Mouse (Mus musculus): ENCODE measurements around the gene Hddc3. TPM values are rescaled to one million over a fixed set of nuclear protein-coding genes. Genes with fewer than 3 reads are reported as not detected.
A peak's percentile ranks its signal among the peaks of the same experiment; 100 is the strongest.

Hddc3 gene
- polyA plus RNA-seq, 1 experiment from 2014 or later, result 20.7 TPM

GRCm38 (mm10) chr7:80341793-80342192 lies 1.1 kb upstream of the Hddc3 start:
- Histone ChIP-seq H3K9me3 (replicated peaks; ENCODE audit: control insufficient read depth, low read length) (no peaks in the 10 kb centered on the region), H3K4me3 (ENCODE audit: low read length) (no peak overlapping the region), H3K4me2 (ENCODE audit: low read depth, low read length) (no peak overlapping the region), H3K9ac (ENCODE audit: low read length) (no peak overlapping the region), H3K27ac (ENCODE audit: low read length) (no peak overlapping the region), H3K36me3 (ENCODE audit: control insufficient read depth, insufficient read depth) (peaks cover 1% of the 10 kb centered on the region), H3K4me1 (ENCODE audit: control insufficient read depth, insufficient read depth, low read length) (peaks cover 27% of the 10 kb centered on the region), H3K27me3 (ENCODE audit: control insufficient read depth, insufficient read depth, low read length) (peaks cover 2% of the 10 kb centered on the region; the same call in 1 of the 2 replicates)
- WGBS, result 58% methylated on average over 7 of the region's 7 CpGs
- ATAC-seq (replicated peaks; ENCODE audit: extremely low read depth, insufficient read depth, low FRiP score), result no peak

GRCm38 (mm10) chr7:80343270-80344018 lies 540 bp downstream of the Hddc3 start:
- Histone ChIP-seq H3K9me3 (replicated peaks; ENCODE audit: control insufficient read depth, low read length) (no peaks in the 10 kb centered on the region), H3K9ac (ENCODE audit: low read length) (peak overlapping the region; percentile 90), H3K4me1 (ENCODE audit: control insufficient read depth, insufficient read depth, low read length) (peaks cover 28% of the 10 kb centered on the region), H3K27me3 (ENCODE audit: control insufficient read depth, insufficient read depth, low read length) (peaks cover 2% of the 10 kb centered on the region; the same call in 1 of the 2 replicates), H3K27ac (ENCODE audit: low read length) (peak overlapping the region; percentile 74; the same call in 1 of the 2 replicates), H3K4me3 (ENCODE audit: low read length) (peak overlapping the region; percentile 67), H3K4me2 (ENCODE audit: low read depth, low read length) (peak overlapping the region; percentile 80), H3K36me3 (ENCODE audit: control insufficient read depth, insufficient read depth) (no peaks in the 10 kb centered on the region)
- no peak for ATAC-seq (replicated peaks; ENCODE audit: extremely low read depth, insufficient read depth, low FRiP score)
- WGBS, result 25% methylated on average over 19 of the region's 19 CpGs

GRCm38 (mm10) chr7:80346173-80346572 lies 3.3 kb downstream of the Hddc3 start:
- H3K4me2 ChIP-seq (ENCODE audit: low read depth, low read length), result no peak overlapping the region
- H3K36me3 ChIP-seq (ENCODE audit: control insufficient read depth, insufficient read depth), result peaks cover 12% of the 10 kb centered on the region; the same call in 1 of the 2 replicates
- WGBS, result 73% methylated on average over 9 of the region's 9 CpGs
- peaks cover 12% of the 10 kb centered on the region for H3K4me1 ChIP-seq (ENCODE audit: control insufficient read depth, insufficient read depth, low read length)
- no peak overlapping the region for H3K27ac ChIP-seq (ENCODE audit: low read length)
- no peak for ATAC-seq (replicated peaks; ENCODE audit: extremely low read depth, insufficient read depth, low FRiP score)
- peaks cover 2% of the 10 kb centered on the region; the same call in 1 of the 2 replicates for H3K27me3 ChIP-seq (ENCODE audit: control insufficient read depth, insufficient read depth, low read length)
- H3K4me3 ChIP-seq (ENCODE audit: low read length), result no peak overlapping the region
- no peak overlapping the region for H3K9ac ChIP-seq (ENCODE audit: low read length)
- no peaks in the 10 kb centered on the region for H3K9me3 ChIP-seq (replicated peaks; ENCODE audit: control insufficient read depth, low read length)

GRCm38 (mm10) chr7:80346830-80347229 lies 3.9 kb downstream of the Hddc3 start:
- H3K4me3 ChIP-seq (ENCODE audit: low read length), result no peak overlapping the region
- no peak overlapping the region for H3K9ac ChIP-seq (ENCODE audit: low read length)
- H3K36me3 ChIP-seq (ENCODE audit: control insufficient read depth, insufficient read depth), result peaks cover 17% of the 10 kb centered on the region; the same call in 1 of the 2 replicates
- no peaks in the 10 kb centered on the region for H3K9me3 ChIP-seq (replicated peaks; ENCODE audit: control insufficient read depth, low read length)
- WGBS, result 70% methylated on average over 5 of the region's 5 CpGs
- no peak overlapping the region for H3K4me2 ChIP-seq (ENCODE audit: low read depth, low read length)
- H3K27ac ChIP-seq (ENCODE audit: low read length), result no peak overlapping the region
- peaks cover 12% of the 10 kb centered on the region for H3K4me1 ChIP-seq (ENCODE audit: control insufficient read depth, insufficient read depth, low read length)
- H3K27me3 ChIP-seq (ENCODE audit: control insufficient read depth, insufficient read depth, low read length), result peaks cover 2% of the 10 kb centered on the region; the same call in 1 of the 2 replicates
- ATAC-seq (replicated peaks; ENCODE audit: extremely low read depth, insufficient read depth, low FRiP score), result no peak

GRCm38 (mm10) chr7:80347670-80348586 lies 5.0 kb downstream of the Hddc3 start:
- Histone ChIP-seq H3K36me3 (ENCODE audit: control insufficient read depth, insufficient read depth) (peaks cover 17% of the 10 kb centered on the region; the same call in 1 of the 2 replicates), H3K4me3 (ENCODE audit: low read length) (no peak overlapping the region), H3K27ac (ENCODE audit: low read length) (peak overlapping the region; percentile 54), H3K4me2 (ENCODE audit: low read depth, low read length) (no peak overlapping the region), H3K27me3 (ENCODE audit: control insufficient read depth, insufficient read depth, low read length) (no peaks in the 10 kb centered on the region), H3K9ac (ENCODE audit: low read length) (no peak overlapping the region), H3K9me3 (replicated peaks; ENCODE audit: control insufficient read depth, low read length) (no peaks in the 10 kb centered on the region), H3K4me1 (ENCODE audit: control insufficient read depth, insufficient read depth, low read length) (peaks cover 8% of the 10 kb centered on the region)
- 62% methylated on average over 13 of the region's 13 CpGs for WGBS
- ATAC-seq (replicated peaks; ENCODE audit: extremely low read depth, insufficient read depth, low FRiP score), result no peak

- no peaks in the 10 kb centered on the region for H3K9me3 ChIP-seq (replicated peaks; ENCODE audit: control insufficient read depth, low read length)
- H3K27ac ChIP-seq (ENCODE audit: low read length), result no peak overlapping the region
- H3K27me3 ChIP-seq (ENCODE audit: control insufficient read depth, insufficient read depth, low read length), result no peaks in the 10 kb centered on the region
- no peak overlapping the region for H3K9ac ChIP-seq (ENCODE audit: low read length)
- peaks cover 31% of the 10 kb centered on the region for H3K36me3 ChIP-seq (ENCODE audit: control insufficient read depth, insufficient read depth)
- WGBS, result 49% methylated on average over 2 of the region's 2 CpGs
- H3K4me1 ChIP-seq (ENCODE audit: control insufficient read depth, insufficient read depth, low read length), result peaks cover 3% of the 10 kb centered on the region
- H3K4me3 ChIP-seq (ENCODE audit: low read length), result no peak overlapping the region
- no peak overlapping the region for H3K4me2 ChIP-seq (ENCODE audit: low read depth, low read length)
- ATAC-seq (replicated peaks; ENCODE audit: extremely low read depth, insufficient read depth, low FRiP score), result no peak
Measured at GRCm38 (mm10) chr7:80350808-80351207, 7.9 kb downstream of the Hddc3 start.

- Histone ChIP-seq H3K9ac (ENCODE audit: low read length) (no peak overlapping the region), H3K4me2 (ENCODE audit: low read depth, low read length) (no peak overlapping the region), H3K36me3 (ENCODE audit: control insufficient read depth, insufficient read depth) (peaks cover 38% of the 10 kb centered on the region), H3K27ac (ENCODE audit: low read length) (no peak overlapping the region), H3K4me3 (ENCODE audit: low read length) (no peak overlapping the region), H3K4me1 (ENCODE audit: control insufficient read depth, insufficient read depth, low read length) (no peaks in the 10 kb centered on the region), H3K9me3 (replicated peaks; ENCODE audit: control insufficient read depth, low read length) (no peaks in the 10 kb centered on the region), H3K27me3 (ENCODE audit: control insufficient read depth, insufficient read depth, low read length) (no peaks in the 10 kb centered on the region)
- 88% methylated on average over 8 of the region's 8 CpGs for WGBS
- no peak for ATAC-seq (replicated peaks; ENCODE audit: extremely low read depth, insufficient read depth, low FRiP score)
Measured at GRCm38 (mm10) chr7:80352920-80353319, 10.0 kb downstream of the Hddc3 start.

GRCm38 (mm10) chr7:80356351-80356750 lies 13.4 kb downstream of the Hddc3 start:
- Histone ChIP-seq H3K4me2 (ENCODE audit: low read depth, low read length) (no peak overlapping the region), H3K4me3 (ENCODE audit: low read length) (no peak overlapping the region), H3K27me3 (ENCODE audit: control insufficient read depth, insufficient read depth, low read length) (no peaks in the 10 kb centered on the region), H3K27ac (ENCODE audit: low read length) (no peak overlapping the region), H3K36me3 (ENCODE audit: control insufficient read depth, insufficient read depth) (peaks cover 48% of the 10 kb centered on the region), H3K4me1 (ENCODE audit: control insufficient read depth, insufficient read depth, low read length) (no peaks in the 10 kb centered on the region), H3K9ac (ENCODE audit: low read length) (no peak overlapping the region), H3K9me3 (replicated peaks; ENCODE audit: control insufficient read depth, low read length) (no peaks in the 10 kb centered on the region; the same call in 1 of the 2 replicates)
- no peak for ATAC-seq (replicated peaks; ENCODE audit: extremely low read depth, insufficient read depth, low FRiP score)
- 82% methylated on average over 13 of the region's 13 CpGs for WGBS

Data from heart, embryonic 16.5 days (tissue).